Mouse (Mus musculus): ENCODE data around the gene Pclo. TPM values are rescaled to one million over a fixed set of nuclear protein-coding genes. Genes with fewer than 3 reads are reported as not detected.
"Not testable (repeated sequence)": the region's sequence is repeated elsewhere in the genome, so short reads cannot be mapped to it uniquely, and the experiment has no call there.

The Pclo gene
- total RNA-seq, 2 experiments from 2014 or later = not detected

DNA sequence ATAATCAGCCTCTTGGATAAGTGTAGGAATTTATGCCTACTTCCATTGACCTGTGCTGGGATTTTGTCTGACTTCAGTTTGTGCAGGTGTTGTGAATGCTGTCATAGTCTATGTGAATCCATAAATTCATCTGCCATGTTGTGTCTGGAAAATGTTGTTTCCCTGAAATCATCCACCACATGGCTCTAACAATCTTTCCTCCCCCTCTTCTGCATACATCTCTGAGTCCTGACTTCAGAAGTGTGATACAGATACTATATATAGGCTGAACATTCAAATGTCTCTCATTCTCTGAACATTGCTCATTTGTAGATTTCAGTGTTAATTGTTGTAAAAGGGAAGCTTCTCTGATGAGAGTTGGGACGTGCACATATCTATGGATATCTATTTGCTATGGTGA, 147.5 kb downstream of the Pclo start:
- ATAC-seq (replicated peaks; ENCODE audit: low FRiP score, poor library complexity, severe bottlenecking) = no peak

DNA sequence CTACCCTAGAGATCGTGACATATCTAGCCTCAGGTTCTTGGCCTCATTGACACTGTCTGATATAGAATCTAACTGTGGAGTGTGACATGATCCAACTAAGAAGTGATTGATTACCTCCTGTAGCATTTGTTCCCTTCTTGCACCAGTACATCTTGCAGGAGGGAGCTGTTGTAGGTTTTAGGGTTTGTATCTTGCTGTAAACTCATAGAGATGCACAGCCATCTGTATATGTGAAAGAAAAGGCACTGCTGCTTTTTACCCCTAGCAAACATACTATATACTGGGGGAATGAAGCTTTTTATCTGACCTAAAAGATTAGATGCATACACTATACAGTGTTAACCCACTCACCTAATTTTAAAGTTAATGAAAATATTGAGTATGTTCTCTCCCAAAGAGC, 147.9 kb downstream of the Pclo start:
- no peak for ATAC-seq (replicated peaks; ENCODE audit: low FRiP score, poor library complexity, severe bottlenecking)

DNA sequence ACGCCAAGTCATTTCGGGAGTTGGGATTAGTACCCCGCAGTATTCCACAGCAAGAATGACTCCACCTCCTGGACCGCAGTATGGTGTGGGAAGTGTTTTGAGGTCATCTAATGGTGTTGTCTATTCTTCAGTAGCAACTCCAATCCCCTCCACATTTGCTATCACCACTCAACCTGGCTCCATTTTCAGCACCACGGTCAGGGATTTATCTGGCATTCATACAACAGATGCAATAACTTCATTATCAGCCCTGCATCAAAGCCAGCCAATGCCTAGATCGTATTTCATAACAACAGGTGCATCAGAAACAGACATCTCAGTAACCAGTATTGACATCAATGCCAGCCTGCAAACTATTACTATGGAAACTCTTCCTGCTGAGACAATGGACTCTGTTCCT, 165.7 kb downstream of the Pclo start:
- no peak for ATAC-seq (replicated peaks; ENCODE audit: low FRiP score, poor library complexity, severe bottlenecking)

DNA sequence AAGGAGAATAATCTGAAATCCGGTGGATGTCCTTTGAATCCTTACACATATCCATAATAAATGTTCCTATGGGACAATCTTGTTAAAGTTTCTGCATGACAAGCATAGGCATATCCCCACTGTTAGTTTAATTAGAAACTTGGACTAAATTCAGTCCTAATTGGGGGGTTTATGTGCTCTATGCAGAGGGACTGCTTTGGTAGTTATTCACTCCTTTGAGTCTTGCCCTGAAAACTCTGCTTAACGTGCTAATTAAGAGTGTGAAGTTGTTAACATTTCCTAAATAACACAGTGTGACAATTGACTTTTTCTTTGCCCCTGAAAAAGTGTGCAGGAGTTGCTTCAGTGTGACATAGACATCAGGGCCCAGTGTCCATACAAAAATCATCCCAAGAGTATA, 177.3 kb downstream of the Pclo start:
- no peak for ATAC-seq (replicated peaks; ENCODE audit: low FRiP score, poor library complexity, severe bottlenecking)

DNA sequence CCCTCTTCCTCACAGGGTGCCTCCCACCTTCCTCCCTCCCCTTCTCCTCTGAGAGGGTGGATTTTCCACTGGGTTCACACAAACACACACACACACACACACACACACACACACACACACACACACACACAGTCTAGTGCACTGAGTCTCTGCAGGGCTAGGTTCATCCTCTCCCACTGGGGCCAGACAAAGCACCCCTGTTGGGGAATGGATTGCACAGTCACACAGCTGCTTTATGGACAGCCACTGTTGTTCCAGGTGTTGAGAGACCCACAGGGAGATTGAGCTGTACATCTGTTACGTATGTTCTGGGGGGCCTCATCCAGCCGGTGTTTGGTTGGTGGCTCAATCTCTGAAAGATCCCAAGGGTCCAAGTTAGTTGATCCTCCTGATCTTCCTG, 182.0 kb downstream of the Pclo start:
- ATAC-seq (replicated peaks; ENCODE audit: low FRiP score, poor library complexity, severe bottlenecking) = no peak

- ATAC-seq (replicated peaks; ENCODE audit: low FRiP score, poor library complexity, severe bottlenecking) = no peak
These were observed 186.2 kb downstream of the Pclo start for GRCm38 (mm10) chr5:14700900-14701299.

- no peak for ATAC-seq (replicated peaks; ENCODE audit: low FRiP score, poor library complexity, severe bottlenecking)
These were observed 190.7 kb downstream of the Pclo start for GRCm38 (mm10) chr5:14705423-14705822.

DNA sequence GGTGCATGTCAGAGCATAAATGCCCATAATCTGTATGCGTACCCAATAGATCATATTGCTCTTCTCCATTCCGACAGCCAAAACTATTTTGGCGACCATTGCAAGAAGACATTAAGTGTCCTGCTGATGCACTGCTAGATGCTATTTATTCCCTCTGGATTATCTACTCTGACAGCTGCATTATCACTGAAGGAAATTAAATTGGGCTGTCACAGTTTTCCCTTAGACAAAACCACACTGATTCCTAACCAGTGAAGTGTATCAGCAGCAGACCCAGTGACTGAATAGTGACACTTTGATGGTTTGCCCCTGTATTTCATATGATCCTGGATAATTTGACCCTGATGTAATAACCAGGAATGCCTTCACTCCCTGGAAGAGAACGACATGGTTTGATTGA, 192.6 kb downstream of the Pclo start:
- no peak for ATAC-seq (replicated peaks; ENCODE audit: low FRiP score, poor library complexity, severe bottlenecking)

- no peak for ATAC-seq (replicated peaks; ENCODE audit: low FRiP score, poor library complexity, severe bottlenecking)
These were observed 208.9 kb downstream of the Pclo start for GRCm38 (mm10) chr5:14723576-14723975.

GRCm38 (mm10) chr5:14728676-14729253, 214.0 kb downstream of the Pclo start:
- ATAC-seq (replicated peaks; ENCODE audit: low FRiP score, poor library complexity, severe bottlenecking) = no peak

DNA sequence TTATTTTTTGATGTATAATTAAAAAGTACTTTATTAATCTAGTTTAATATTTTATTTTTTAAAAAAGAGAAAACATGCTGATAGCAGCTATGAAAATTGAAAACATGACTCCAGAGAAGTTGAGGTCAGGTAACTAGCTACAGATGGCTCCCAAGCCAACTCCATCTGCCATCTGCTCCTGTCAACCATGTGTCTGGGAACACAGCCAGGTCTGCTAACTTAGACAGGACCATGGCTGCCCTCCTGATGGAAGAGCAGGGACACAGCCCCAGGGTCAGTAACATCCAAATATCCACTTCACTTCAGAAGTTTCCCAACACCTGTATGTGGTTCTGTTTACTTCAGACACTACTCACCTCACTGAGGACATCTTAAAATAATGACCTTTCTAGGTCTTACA, 236.2 kb downstream of the Pclo start:
- ATAC-seq (replicated peaks; ENCODE audit: low FRiP score, poor library complexity, severe bottlenecking) = no peak

DNA sequence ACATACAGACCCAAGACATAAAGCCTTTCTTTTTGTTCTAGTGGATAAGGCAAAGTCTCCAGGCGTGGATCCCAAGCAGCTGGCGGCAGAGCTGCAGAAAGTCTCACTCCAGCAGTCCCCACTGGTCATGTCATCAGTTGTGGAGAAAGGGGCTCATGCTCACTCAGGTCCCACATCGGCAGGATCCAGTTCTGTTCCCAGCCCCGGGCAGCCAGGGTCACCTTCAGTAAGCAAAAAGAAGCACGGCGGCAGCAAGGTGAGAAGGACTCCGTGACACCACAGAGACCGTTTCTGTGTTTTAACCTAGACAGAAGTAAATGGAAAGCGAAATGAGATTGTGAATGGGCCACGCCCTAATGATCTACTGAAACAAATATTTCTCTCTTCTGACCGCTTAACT, 252.0 kb downstream of the Pclo start:
- ATAC-seq (replicated peaks; ENCODE audit: low FRiP score, poor library complexity, severe bottlenecking) = no peak

DNA sequence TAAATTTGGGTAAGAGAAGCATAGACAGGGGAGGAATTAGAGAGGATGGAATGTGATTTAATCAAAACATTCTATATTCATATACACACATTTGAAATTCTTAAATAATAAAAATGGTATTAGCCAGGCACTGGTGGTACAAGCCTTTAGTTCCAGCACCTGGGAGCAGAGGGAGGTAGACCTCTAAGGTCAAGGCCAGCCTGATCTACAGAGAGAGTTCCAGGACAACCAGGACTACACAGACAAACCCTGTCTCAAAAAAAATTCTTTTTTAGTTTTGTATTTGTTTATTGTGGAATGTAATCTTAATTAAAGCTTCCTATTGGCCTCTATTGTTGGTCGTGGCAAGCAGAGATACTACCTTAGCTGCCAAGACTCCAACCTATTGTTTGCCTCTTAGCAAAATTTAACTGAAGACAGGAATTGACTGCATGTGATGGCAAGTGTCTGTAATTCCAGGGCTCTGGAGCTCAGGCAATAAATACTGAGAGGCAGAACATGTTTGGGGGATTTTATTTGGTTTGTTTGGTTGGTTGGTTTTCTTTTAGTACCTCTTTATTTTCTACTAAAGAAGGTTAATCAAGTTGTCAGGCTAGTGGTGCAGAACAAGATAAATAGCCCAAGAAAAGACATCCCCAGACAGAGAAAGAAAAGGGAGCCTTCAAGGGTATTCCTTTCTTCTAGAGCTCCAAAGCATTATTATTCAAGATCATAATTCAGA, 267.8 kb downstream of the Pclo start:
- no peak for ATAC-seq (replicated peaks; ENCODE audit: low FRiP score, poor library complexity, severe bottlenecking)

GRCm38 (mm10) chr5:14793891-14794290, 279.2 kb downstream of the Pclo start:
- ATAC-seq (replicated peaks; ENCODE audit: low FRiP score, poor library complexity, severe bottlenecking) = no peak

GRCm38 (mm10) chr5:14807136-14807535, 292.4 kb downstream of the Pclo start:
- ATAC-seq (replicated peaks; ENCODE audit: low FRiP score, poor library complexity, severe bottlenecking) = no peak

GRCm38 (mm10) chr5:14833165-14833860, 318.6 kb downstream of the Pclo start:
- no peak for ATAC-seq (replicated peaks; ENCODE audit: low FRiP score, poor library complexity, severe bottlenecking)

- no peak for ATAC-seq (replicated peaks; ENCODE audit: low FRiP score, poor library complexity, severe bottlenecking)
These were observed 319.7 kb downstream of the Pclo start for GRCm38 (mm10) chr5:14834155-14834991.

- no peak for ATAC-seq (replicated peaks; ENCODE audit: low FRiP score, poor library complexity, severe bottlenecking)
These were observed 338.9 kb downstream of the Pclo start for GRCm38 (mm10) chr5:14853650-14854049.

DNA sequence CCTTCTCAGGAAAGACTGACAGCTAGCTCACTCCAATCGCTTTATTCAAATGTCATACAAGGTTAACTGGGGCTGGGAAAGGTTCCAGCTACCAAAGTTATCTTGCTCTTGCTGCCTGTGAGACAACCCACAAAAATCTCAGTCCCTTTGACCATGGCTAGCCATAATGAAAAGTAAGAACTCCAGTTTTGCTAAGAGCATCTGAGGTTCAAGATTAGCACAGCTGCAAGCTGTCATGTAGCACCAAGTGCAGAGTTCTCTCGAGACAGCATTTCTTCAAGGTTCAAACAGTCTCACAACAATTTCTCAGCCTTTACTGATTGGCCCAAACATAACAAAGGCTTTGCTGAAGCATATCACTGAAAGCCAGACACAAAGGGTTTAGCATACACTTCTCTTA, 370.6 kb downstream of the Pclo start:
- ATAC-seq (replicated peaks; ENCODE audit: low FRiP score, poor library complexity, severe bottlenecking) = not testable (repeated sequence)

DNA sequence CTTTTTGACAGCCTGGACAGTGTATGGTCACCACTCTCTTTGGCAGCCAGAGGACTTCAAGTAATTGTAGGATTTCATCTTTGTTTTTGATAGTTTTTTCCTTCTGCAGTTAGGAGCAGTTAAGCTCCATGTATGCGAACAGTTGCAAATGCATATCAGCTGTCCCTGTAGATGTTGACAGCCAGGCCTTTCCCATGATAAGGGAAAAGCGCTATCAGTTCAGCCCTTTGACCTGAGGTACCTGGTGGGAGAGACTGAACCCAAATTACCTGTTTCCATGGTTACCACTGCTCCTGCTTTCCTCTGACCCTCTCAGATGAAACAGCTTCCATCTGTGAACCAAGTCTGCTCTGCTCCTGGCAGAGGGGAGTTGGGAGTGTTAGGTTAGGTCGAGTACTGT, 377.5 kb downstream of the Pclo start:
- ATAC-seq (replicated peaks; ENCODE audit: low FRiP score, poor library complexity, severe bottlenecking) = no peak

All from erythroid progenitor cell, adult 5-6 weeks (primary cell).